Mouse (Mus musculus) C2C12 (cell line): ENCODE results near the gene Shprh. TPM values are rescaled to one million over a fixed set of nuclear protein-coding genes. Genes with fewer than 3 reads are reported as not detected.
"Not testable (repeated sequence)": the region's sequence is repeated elsewhere in the genome, so short reads cannot be mapped to it uniquely, and the experiment has no call there.

Experiments used
- H3K27me3 ChIP-seq: one replicate; pipeline ENCODE4 v1.6.1; 2011; ENCODE audit not compliant: control insufficient read depth, insufficient read depth, insufficient read length
- H3K36me3 ChIP-seq: one replicate; pipeline ENCODE4 v1.6.1; 2011; ENCODE audit not compliant: control insufficient read depth, insufficient read depth
- H3K4me3 ChIP-seq: one replicate; pipeline ENCODE4 v1.5.1; 2011; ENCODE audit warnings: mild to moderate bottlenecking, control low read depth; ENCODE audit not compliant: poor library complexity, insufficient read depth, severe bottlenecking
- H3K79me2 ChIP-seq: one replicate; pipeline ENCODE4 v1.6.1; 2011; ENCODE audit not compliant: control insufficient read depth, insufficient read depth
- H3K79me3 ChIP-seq: one replicate; pipeline ENCODE4 v1.6.1; 2011; ENCODE audit warnings: low read depth, control low read depth
- H3ac ChIP-seq: one replicate; pipeline ENCODE3; 2011; ENCODE audit warnings: low read depth; ENCODE audit not compliant: control insufficient read depth, insufficient read length
- CEBPB ChIP-seq: IDR thresholded peaks from one replicate; pipeline ENCODE4 v1.6.1; 2011; ENCODE audit warnings: low read depth, mild to moderate bottlenecking, control low read depth, moderate library complexity
- CTCF ChIP-seq: IDR thresholded peaks from one replicate; pipeline ENCODE4 v1.5.1; 2011; ENCODE audit not compliant: control insufficient read depth, insufficient read depth, insufficient read length
- FOSL1 ChIP-seq: IDR thresholded peaks from one replicate; pipeline ENCODE4 v1.8.0; 2011; ENCODE audit warnings: mild to moderate bottlenecking, low read length; ENCODE audit not compliant: poor library complexity, insufficient read depth, severe bottlenecking
- MAX ChIP-seq: IDR thresholded peaks from one replicate; pipeline ENCODE4 v1.6.1; 2011; ENCODE audit warnings: mild to moderate bottlenecking, control low read depth
- MYOD1 ChIP-seq: IDR thresholded peaks from one replicate; pipeline ENCODE4 v1.6.1; 2011; ENCODE audit warnings: low read depth; ENCODE audit not compliant: control insufficient read depth, insufficient read length
- MYOG ChIP-seq: IDR thresholded peaks from one replicate; pipeline ENCODE4 v1.6.1; 2011; ENCODE audit not compliant: control insufficient read depth, insufficient read length; ENCODE audit errors: extremely low read depth
- USF1 ChIP-seq: IDR thresholded peaks from one replicate; pipeline ENCODE4 v1.6.1; 2011; ENCODE audit warnings: low read depth, mild to moderate bottlenecking, control low read depth, moderate library complexity
- polyA plus RNA-seq: library from polyadenylated mRNA; unstranded; fragments of >200 nt; fragmentation: generic; extraction: Trizol; gene quantifications from one replicate; pipeline ENCODE4 v1.2.1, GENCODE M21; 2012; ENCODE audit warnings: missing spikeins

Shprh gene
- polyA plus RNA-seq, 1 experiment: 1.7 TPM

- no peaks in the 10 kb centered on the region for H3K79me2 ChIP-seq
- H3ac ChIP-seq: no peak overlapping the region
- TF ChIP-seq FOSL1 (no peak), CEBPB (no peak), USF1 (no peak), MYOG (no peak), MAX (no peak), CTCF (no peak), MYOD1 (no peak)
- no peaks in the 10 kb centered on the region for H3K27me3 ChIP-seq
- H3K36me3 ChIP-seq: peaks cover 76% of the 10 kb centered on the region
- H3K4me3 ChIP-seq: no peak overlapping the region
- no peaks in the 10 kb centered on the region for H3K79me3 ChIP-seq
Measured at GRCm38 (mm10) chr10:11212003-11212402, 62.8 kb downstream of the Shprh start.

DNA sequence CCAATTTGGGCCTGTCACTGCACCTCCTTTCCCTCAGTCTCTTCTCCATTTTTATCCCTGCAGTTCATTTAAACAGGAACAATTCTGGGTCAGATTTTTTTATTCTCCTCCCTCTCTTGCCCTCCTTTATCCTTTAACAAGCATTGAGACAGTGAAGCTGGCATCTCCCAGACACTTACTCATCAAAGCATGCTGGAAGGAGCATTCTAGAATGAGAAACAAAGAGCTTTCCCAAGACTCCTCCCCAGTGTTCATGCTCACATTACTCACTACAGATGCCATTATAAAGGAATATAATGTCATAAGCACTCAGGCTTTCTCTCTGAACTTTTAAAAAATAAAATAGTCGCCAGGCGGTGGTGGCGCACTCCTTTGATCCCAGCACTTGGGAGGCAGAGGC is 77.2 kb downstream of the Shprh start:
- Histone ChIP-seq H3K27me3 (no peaks in the 10 kb centered on the region), H3ac (no peak overlapping the region), H3K36me3 (no peaks in the 10 kb centered on the region), H3K79me3 (no peaks in the 10 kb centered on the region), H3K79me2 (no peaks in the 10 kb centered on the region), H3K4me3 (no peak overlapping the region)
- no peak for TF ChIP-seq CEBPB
- no peak for TF ChIP-seq CTCF
- no peak for TF ChIP-seq FOSL1
- TF ChIP-seq MYOG: no peak
- TF ChIP-seq USF1: no peak
- no peak for TF ChIP-seq MYOD1
- no peak for TF ChIP-seq MAX

DNA sequence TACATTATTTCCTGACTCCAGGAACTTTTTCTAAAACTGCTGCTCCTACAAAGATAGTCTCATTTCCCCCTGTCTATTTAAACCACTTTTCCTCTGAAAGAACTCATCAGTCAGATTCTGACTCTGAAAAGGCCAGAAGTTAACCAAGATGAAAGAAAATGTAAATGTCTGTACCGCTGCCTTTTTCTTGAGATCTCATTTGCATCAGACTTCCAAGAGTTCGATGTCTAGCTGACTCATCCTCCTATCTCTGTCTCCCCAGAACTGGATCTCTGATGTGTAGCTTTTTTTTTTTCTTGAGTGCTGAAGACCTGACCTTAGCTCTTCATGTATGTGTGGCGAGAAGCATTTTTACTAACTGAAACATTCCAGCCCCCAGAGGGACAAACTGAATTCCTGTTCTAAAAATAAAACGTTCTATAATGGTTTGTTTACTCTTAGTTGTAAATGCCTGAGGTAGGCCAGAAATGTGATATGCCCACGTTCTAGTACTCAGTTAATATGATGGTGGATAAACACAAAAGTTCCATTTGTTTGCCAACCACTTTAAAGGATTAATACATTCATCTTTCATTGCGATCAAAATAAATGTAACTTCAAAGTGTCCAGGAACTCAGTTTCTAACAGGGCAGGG is 80.4 kb downstream of the Shprh start:
- Histone ChIP-seq H3K36me3 (no peaks in the 10 kb centered on the region), H3K27me3 (no peaks in the 10 kb centered on the region), H3K79me2 (no peaks in the 10 kb centered on the region), H3ac (no peak overlapping the region), H3K79me3 (no peaks in the 10 kb centered on the region), H3K4me3 (no peak overlapping the region)
- no peak for TF ChIP-seq FOSL1

DNA sequence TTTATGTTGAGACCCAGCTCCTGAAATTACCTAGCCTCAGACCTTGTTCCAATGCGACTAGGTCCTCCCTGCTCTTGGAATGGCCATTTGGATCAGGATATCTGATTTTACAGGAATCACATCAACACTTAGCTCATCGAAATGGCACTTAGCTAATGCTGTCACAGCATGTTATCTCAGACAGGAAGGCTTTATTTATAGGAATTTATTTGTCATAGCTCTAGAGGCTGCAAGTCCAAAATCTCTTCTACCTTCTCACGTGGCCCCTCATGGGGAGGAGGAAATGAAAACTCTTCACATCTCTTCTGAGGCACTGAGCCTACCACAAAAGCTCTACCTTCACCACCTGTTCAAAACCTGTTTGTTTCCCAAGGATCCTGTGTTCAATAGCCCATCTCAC is 84.0 kb downstream of the Shprh start:
- Histone ChIP-seq H3K79me2 (no peaks in the 10 kb centered on the region), H3K4me3 (no peak overlapping the region), H3K27me3 (no peaks in the 10 kb centered on the region), H3K79me3 (no peaks in the 10 kb centered on the region), H3ac (no peak overlapping the region), H3K36me3 (no peaks in the 10 kb centered on the region)
- TF ChIP-seq USF1 (no peak), CEBPB (no peak), CTCF (no peak), MAX (no peak), MYOG (no peak), FOSL1 (no peak), MYOD1 (no peak)

- not testable (repeated sequence) for H3K36me3 ChIP-seq, H3K27me3 ChIP-seq, H3K79me3 ChIP-seq, H3K79me2 ChIP-seq, H3ac ChIP-seq, H3K4me3 ChIP-seq
Measured at GRCm38 (mm10) chr10:11242988-11243387, 93.8 kb downstream of the Shprh start.

DNA sequence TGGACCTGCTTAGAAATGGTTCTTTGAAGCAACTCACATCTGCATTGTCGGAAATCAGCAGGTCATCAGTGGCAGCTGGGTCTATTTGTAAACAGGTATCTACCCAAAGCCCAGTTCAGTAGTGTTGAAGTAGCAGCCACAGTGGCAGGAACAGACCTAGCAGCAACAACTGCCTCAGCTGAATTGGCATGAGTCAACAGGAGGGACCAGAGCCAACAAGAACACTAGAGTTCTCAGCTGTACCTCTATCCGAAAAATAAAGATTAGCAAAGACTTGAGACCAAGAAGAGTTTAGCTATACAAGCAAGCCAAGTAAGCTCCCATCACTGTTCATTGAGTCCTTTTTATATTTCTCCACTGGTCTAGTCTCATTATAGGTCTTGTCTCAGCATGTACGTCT is 99.0 kb downstream of the Shprh start:
- Histone ChIP-seq H3K79me3 (no peaks in the 10 kb centered on the region), H3K79me2 (no peaks in the 10 kb centered on the region), H3ac (no peak overlapping the region), H3K27me3 (no peaks in the 10 kb centered on the region), H3K4me3 (no peak overlapping the region), H3K36me3 (no peaks in the 10 kb centered on the region)
- TF ChIP-seq MYOD1: no peak
- no peak for TF ChIP-seq CEBPB
- no peak for TF ChIP-seq USF1
- TF ChIP-seq MYOG: no peak
- TF ChIP-seq MAX: no peak
- TF ChIP-seq CTCF: no peak
- TF ChIP-seq FOSL1: no peak
